Mouse (Mus musculus): ENCODE measurements around the gene Blvrb. TPM values are rescaled to one million over a fixed set of nuclear protein-coding genes. Genes with fewer than 3 reads are reported as not detected.

Blvrb gene
- total RNA-seq (2021), result 51.7 and 52.7 TPM in 2 replicates
- long read RNA-seq, transcript Blvrb-201 (5 exons, 1,028 nt), result major isoform, 40 of 49 reads
- long read RNA-seq, partial matches to known transcripts, result 2 of 49 reads
- long read RNA-seq, other reads (novel, unspliced or antisense), result 2 of 49 reads

- peak; percentile 94 for DNase-seq
Observed at GRCm38 (mm10) chr7:27447419-27448286, at the start of gene Blvrb, which contains the start of gene Sptbn4. TSS of gene Blvrb (plus strand) at chr7:27447978. TSS of gene Sptbn4 (minus strand) at chr7:27447686.

- DNase-seq, result no peak
Observed at GRCm38 (mm10) chr7:27400545-27400944, 47.2 kb upstream of the Blvrb start.

GRCm38 (mm10) chr7:27402675-27403074, 45.1 kb upstream of the Blvrb start:
- DNase-seq, result peak; percentile 76

GRCm38 (mm10) chr7:27404203-27404942, 43.4 kb upstream of the Blvrb start:
- DNase-seq, result no peak

- DNase-seq, result no peak
Observed at GRCm38 (mm10) chr7:27406481-27406880, 41.3 kb upstream of the Blvrb start.

- no peak for DNase-seq
Observed at GRCm38 (mm10) chr7:27407816-27408215, 40.0 kb upstream of the Blvrb start.

GRCm38 (mm10) chr7:27408379-27409176, 39.2 kb upstream of the Blvrb start:
- peak; percentile 79 for DNase-seq

GRCm38 (mm10) chr7:27417151-27417550, 30.6 kb upstream of the Blvrb start:
- DNase-seq, result no peak

- DNase-seq, result no peak
Observed at GRCm38 (mm10) chr7:27419101-27419500, 28.7 kb upstream of the Blvrb start.

GRCm38 (mm10) chr7:27423556-27424326, 24.0 kb upstream of the Blvrb start:
- DNase-seq, result no peak

GRCm38 (mm10) chr7:27427387-27427786, 20.4 kb upstream of the Blvrb start:
- DNase-seq, result no peak

- no peak for DNase-seq
Observed at GRCm38 (mm10) chr7:27428002-27428401, 19.8 kb upstream of the Blvrb start.

GRCm38 (mm10) chr7:27429135-27429534, 18.6 kb upstream of the Blvrb start:
- no peak for DNase-seq

- no peak for DNase-seq
Observed at GRCm38 (mm10) chr7:27433349-27433748, 14.4 kb upstream of the Blvrb start.

GRCm38 (mm10) chr7:27433794-27434193, 14.0 kb upstream of the Blvrb start:
- DNase-seq, result no peak

- DNase-seq, result peak; percentile 32
Observed at GRCm38 (mm10) chr7:27437544-27437943, 10.2 kb upstream of the Blvrb start.

- no peak for DNase-seq
Observed at GRCm38 (mm10) chr7:27440014-27440413, 7.8 kb upstream of the Blvrb start.

- DNase-seq, result no peak
Observed at GRCm38 (mm10) chr7:27446051-27446450, 1.7 kb upstream of the Blvrb start.

GRCm38 (mm10) chr7:27446521-27447418, 1.0 kb upstream of the Blvrb start:
- DNase-seq, result peak; percentile 35

Data from adrenal gland, postnatal 25 days (tissue).